Mouse (Mus musculus): ENCODE results near the gene Snrpf. TPM values are rescaled to one million over a fixed set of nuclear protein-coding genes. Genes with fewer than 3 reads are reported as not detected.
A peak's percentile ranks its signal among the peaks of the same experiment; 100 is the strongest.
"Not testable (repeated sequence)": the region's sequence is repeated elsewhere in the genome, so short reads cannot be mapped to it uniquely, and the experiment has no call there.

Gene Snrpf
- polyA plus RNA-seq, 1 experiment from 2014 or later: 74.5 TPM

- ATAC-seq (ENCODE audit: low FRiP score, low TSS enrichment): peak; percentile 38; the same call in 1 of the 2 replicates
- Histone ChIP-seq H3K4me1 (replicated peaks; ENCODE audit: control insufficient read depth, insufficient read depth) (no peaks in the 10 kb centered on the region), H3K9ac (ENCODE audit: low read length) (no peak overlapping the region), H3K36me3 (ENCODE audit: control insufficient read depth, insufficient read depth, low read length) (no peaks in the 10 kb centered on the region), H3K4me2 (replicated peaks; ENCODE audit: low read depth) (no peak overlapping the region), H3K9me3 (ENCODE audit: control insufficient read depth, low read length) (no peaks in the 10 kb centered on the region), H3K4me3 (ENCODE audit: low read depth, low read length) (no peak overlapping the region), H3K27ac (replicated peaks) (no peak overlapping the region), H3K27me3 (ENCODE audit: control insufficient read depth, insufficient read depth, low read length) (no peaks in the 10 kb centered on the region)
- TF ChIP-seq EP300 (optimal IDR thresholded peaks at IDR 0.05) (no peak), CTCF (IDR thresholded peaks at IDR 0.05; ENCODE audit: low read depth) (no peak)
- DNase-seq (ENCODE audit: low spot score): no peak
- 56% methylated on average over 9 of the region's 9 CpGs for WGBS
Observed at GRCm38 (mm10) chr10:93559786-93560185, 29.7 kb downstream of the Snrpf start.

GRCm38 (mm10) chr10:93557971-93558370 lies 31.5 kb downstream of the Snrpf start:
- H3K9ac ChIP-seq (ENCODE audit: low read length); H3K4me3 ChIP-seq (ENCODE audit: low read depth, low read length); H3K27me3 ChIP-seq (ENCODE audit: control insufficient read depth, insufficient read depth, low read length); H3K9me3 ChIP-seq (ENCODE audit: control insufficient read depth, low read length); H3K27ac ChIP-seq (replicated peaks); ATAC-seq (ENCODE audit: low FRiP score, low TSS enrichment); H3K4me1 ChIP-seq (replicated peaks; ENCODE audit: control insufficient read depth, insufficient read depth); H3K4me2 ChIP-seq (replicated peaks; ENCODE audit: low read depth); DNase-seq (ENCODE audit: low spot score); H3K36me3 ChIP-seq (ENCODE audit: control insufficient read depth, insufficient read depth, low read length): not testable (repeated sequence)
- 69% methylated on average over 2 of the region's 2 CpGs for WGBS

DNA sequence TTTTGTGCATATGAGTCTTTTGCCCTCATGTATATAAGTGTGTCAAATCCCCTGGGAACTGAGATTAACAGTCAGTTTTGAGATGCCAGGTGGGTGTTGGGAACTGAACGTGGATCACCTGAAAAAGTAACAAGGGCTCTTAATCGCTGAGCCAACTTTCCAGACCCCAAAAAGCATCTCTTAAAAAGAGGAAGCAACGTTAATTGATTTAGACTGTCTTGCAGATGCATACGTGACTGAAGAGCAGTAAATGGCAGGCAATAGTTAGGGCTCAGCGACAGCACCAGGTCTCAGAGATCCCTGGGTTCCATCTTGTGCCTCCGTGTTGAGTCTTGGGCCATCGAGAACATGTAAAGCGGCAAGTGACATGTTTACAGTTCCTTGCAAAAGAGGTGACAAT lies 36.9 kb downstream of the Snrpf start:
- no peak for ATAC-seq (ENCODE audit: low FRiP score, low TSS enrichment)
- Histone ChIP-seq H3K4me2 (replicated peaks; ENCODE audit: low read depth) (no peak overlapping the region), H3K27ac (replicated peaks) (no peak overlapping the region), H3K9me3 (ENCODE audit: control insufficient read depth, low read length) (no peaks in the 10 kb centered on the region), H3K36me3 (ENCODE audit: control insufficient read depth, insufficient read depth, low read length) (no peaks in the 10 kb centered on the region), H3K4me3 (ENCODE audit: low read depth, low read length) (no peak overlapping the region), H3K9ac (ENCODE audit: low read length) (no peak overlapping the region), H3K4me1 (replicated peaks; ENCODE audit: control insufficient read depth, insufficient read depth) (no peaks in the 10 kb centered on the region), H3K27me3 (ENCODE audit: control insufficient read depth, insufficient read depth, low read length) (no peaks in the 10 kb centered on the region)
- WGBS: 81% methylated on average over 8 of the region's 8 CpGs
- TF ChIP-seq CTCF (IDR thresholded peaks at IDR 0.05; ENCODE audit: low read depth): no peak
- TF ChIP-seq EP300 (optimal IDR thresholded peaks at IDR 0.05): no peak
- DNase-seq (ENCODE audit: low spot score): no peak

GRCm38 (mm10) chr10:93549821-93550220 lies 39.7 kb downstream of the Snrpf start:
- DNase-seq (ENCODE audit: low spot score): no peak
- no peaks in the 10 kb centered on the region for H3K27me3 ChIP-seq (ENCODE audit: control insufficient read depth, insufficient read depth, low read length)
- no peak overlapping the region for H3K27ac ChIP-seq (replicated peaks)
- H3K4me3 ChIP-seq (ENCODE audit: low read depth, low read length): no peak overlapping the region
- H3K4me2 ChIP-seq (replicated peaks; ENCODE audit: low read depth): no peak overlapping the region
- no peak overlapping the region for H3K9ac ChIP-seq (ENCODE audit: low read length)
- ATAC-seq (ENCODE audit: low FRiP score, low TSS enrichment): no peak
- TF ChIP-seq EP300 (optimal IDR thresholded peaks at IDR 0.05) (no peak), CTCF (IDR thresholded peaks at IDR 0.05; ENCODE audit: low read depth) (no peak)
- H3K36me3 ChIP-seq (ENCODE audit: control insufficient read depth, insufficient read depth, low read length): no peaks in the 10 kb centered on the region
- no peaks in the 10 kb centered on the region for H3K4me1 ChIP-seq (replicated peaks; ENCODE audit: control insufficient read depth, insufficient read depth)
- no peaks in the 10 kb centered on the region for H3K9me3 ChIP-seq (ENCODE audit: control insufficient read depth, low read length)
- WGBS: 47% methylated on average over 10 of the region's 10 CpGs

- no peaks in the 10 kb centered on the region for H3K9me3 ChIP-seq (ENCODE audit: control insufficient read depth, low read length)
- H3K9ac ChIP-seq (ENCODE audit: low read length): no peak overlapping the region
- DNase-seq (ENCODE audit: low spot score) (peak; percentile 76), ATAC-seq (ENCODE audit: low FRiP score, low TSS enrichment) (peak; percentile 70; the same call in 1 of the 2 replicates)
- 15% methylated on average over 7 of the region's 7 CpGs for WGBS
- TF ChIP-seq EP300 (optimal IDR thresholded peaks at IDR 0.05) (no peak), CTCF (IDR thresholded peaks at IDR 0.05; ENCODE audit: low read depth) (peak; percentile 94)
- H3K36me3 ChIP-seq (ENCODE audit: control insufficient read depth, insufficient read depth, low read length): no peaks in the 10 kb centered on the region
- H3K27ac ChIP-seq (replicated peaks): no peak overlapping the region
- H3K4me2 ChIP-seq (replicated peaks; ENCODE audit: low read depth): no peak overlapping the region
- no peaks in the 10 kb centered on the region for H3K4me1 ChIP-seq (replicated peaks; ENCODE audit: control insufficient read depth, insufficient read depth)
- H3K4me3 ChIP-seq (ENCODE audit: low read depth, low read length): no peak overlapping the region
- no peaks in the 10 kb centered on the region for H3K27me3 ChIP-seq (ENCODE audit: control insufficient read depth, insufficient read depth, low read length)
Observed at GRCm38 (mm10) chr10:93548991-93549390, 40.5 kb downstream of the Snrpf start.

DNA sequence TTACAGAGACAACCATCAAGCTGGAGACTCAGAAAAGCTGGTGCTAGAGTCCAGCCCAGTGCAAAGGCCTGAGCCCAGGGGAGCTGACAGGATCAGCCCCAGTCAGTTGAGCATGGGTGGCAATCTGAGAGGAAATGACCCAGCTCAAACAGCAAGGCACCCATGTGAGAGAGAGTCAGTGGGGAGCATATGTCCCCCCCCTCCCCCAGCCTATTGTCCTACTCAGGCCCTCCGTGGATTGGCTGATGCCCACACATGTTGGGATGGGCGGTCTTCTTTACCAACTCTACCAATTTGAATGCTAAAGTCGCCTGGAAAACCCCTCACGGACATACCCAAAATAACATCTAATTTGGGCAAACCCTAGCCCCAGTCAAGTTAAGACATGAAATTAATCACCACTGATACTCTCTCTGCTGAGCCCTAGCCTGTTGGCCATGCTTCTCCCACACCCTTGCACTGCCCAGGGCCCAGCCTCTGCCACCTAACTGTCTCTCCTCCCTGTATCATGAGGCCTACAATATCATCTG lies 41.7 kb downstream of the Snrpf start:
- 0 out of 2 replicates have a peak, but pooled peaks have one; percentile 6 for ATAC-seq (ENCODE audit: low FRiP score, low TSS enrichment)
- Histone ChIP-seq H3K9ac (ENCODE audit: low read length) (no peak overlapping the region), H3K4me2 (replicated peaks; ENCODE audit: low read depth) (no peak overlapping the region), H3K9me3 (ENCODE audit: control insufficient read depth, low read length) (no peaks in the 10 kb centered on the region), H3K27ac (replicated peaks) (no peak overlapping the region), H3K27me3 (ENCODE audit: control insufficient read depth, insufficient read depth, low read length) (no peaks in the 10 kb centered on the region), H3K36me3 (ENCODE audit: control insufficient read depth, insufficient read depth, low read length) (no peaks in the 10 kb centered on the region), H3K4me1 (replicated peaks; ENCODE audit: control insufficient read depth, insufficient read depth) (no peaks in the 10 kb centered on the region), H3K4me3 (ENCODE audit: low read depth, low read length) (no peak overlapping the region)
- 96% methylated on average over 4 of the region's 4 CpGs for WGBS
- DNase-seq (ENCODE audit: low spot score): no peak
- TF ChIP-seq EP300 (optimal IDR thresholded peaks at IDR 0.05): no peak
- no peak for TF ChIP-seq CTCF (IDR thresholded peaks at IDR 0.05; ENCODE audit: low read depth)
